Mouse (Mus musculus) bone marrow, adult 2 months (tissue): ENCODE data around the gene Use1.

Experiments
- CTCF ChIP-seq: fragments of 200-500 bp; IDR thresholded peaks from 2 replicates; pipeline ENCODE4 v1.5.1; 2011; ENCODE audit warnings: low read length, control low read depth; ENCODE audit not compliant: control insufficient read depth, insufficient read depth
- POLR2A ChIP-seq: fragments of 200-500 bp; IDR thresholded peaks from 2 replicates; pipeline ENCODE4 v1.6.1; 2011; ENCODE audit warnings: low read depth, mild to moderate bottlenecking, control low read depth, low read length, borderline replicate concordance; ENCODE audit not compliant: control insufficient read depth

DNA sequence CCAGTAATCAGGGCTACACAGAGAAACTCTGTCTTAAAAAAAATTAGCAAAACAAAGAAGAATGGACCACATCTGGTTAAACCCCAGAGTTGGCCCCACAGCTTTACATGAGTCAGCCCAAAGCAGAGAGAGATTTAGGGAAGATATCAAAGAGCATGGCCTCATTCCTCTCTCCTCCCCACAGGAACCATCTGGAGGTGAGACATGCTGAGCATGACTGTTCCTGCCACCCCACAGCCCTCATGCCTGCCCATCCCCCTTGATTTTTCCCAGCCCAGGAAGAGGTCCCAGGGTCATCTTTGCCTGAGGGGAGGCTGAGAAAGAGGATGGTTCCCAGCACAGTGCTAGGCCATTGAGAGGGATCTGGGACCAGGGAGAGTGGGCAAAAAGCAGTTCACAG lies 1.7 kb downstream of the Use1 start:
- TF ChIP-seq POLR2A = no peak
- no peak for TF ChIP-seq CTCF
